Mouse (Mus musculus): ENCODE measurements at regions not wholly inside any gene's neighbourhood (a gene's known extent, or its start where the extent isn't known, plus 50 kb on each side); places are given as distances from the start of the nearest gene placed in this dataset.

DNA sequence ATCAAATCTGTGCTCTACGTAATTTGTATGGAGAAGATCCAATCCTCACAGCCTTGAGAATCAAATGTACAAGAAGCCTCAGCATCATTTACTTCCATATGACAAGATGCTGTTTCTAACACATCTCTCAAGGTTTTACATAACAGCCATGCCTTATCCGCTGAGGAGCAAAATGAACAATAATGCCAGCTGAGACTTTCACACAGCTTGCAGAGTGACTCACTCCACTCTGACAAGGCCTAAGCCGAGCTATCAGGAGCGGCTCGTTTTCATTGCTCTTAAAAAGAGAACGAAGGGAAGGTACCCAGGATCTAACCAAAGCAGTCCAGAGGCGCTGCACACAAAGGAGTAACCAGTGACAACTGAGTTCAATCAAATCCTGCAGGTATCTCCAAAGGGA, 803.5 kb downstream of the Efna5 start:
- DNase-seq (ENCODE audit: low spot score), result no peak

DNA sequence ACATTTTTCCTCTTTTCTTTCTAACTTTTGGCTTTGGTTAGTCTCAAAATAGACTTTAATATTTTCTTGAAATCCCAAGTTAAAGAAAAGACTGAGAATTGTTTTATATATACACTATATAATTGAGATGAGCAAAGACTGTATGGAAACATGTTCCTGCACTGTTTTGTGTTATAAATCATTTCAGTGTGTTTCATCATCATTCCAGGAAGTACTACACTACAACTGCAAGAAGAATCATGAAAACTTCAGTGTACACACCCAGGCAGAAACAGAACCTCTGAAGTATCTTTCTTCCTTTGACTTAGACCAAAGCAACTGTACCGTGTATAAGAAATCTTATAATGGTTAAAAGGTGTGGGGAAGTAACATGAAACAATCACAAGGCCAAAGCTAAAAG, 816.2 kb downstream of the Efna5 start:
- no peak for DNase-seq (ENCODE audit: low spot score)

DNA sequence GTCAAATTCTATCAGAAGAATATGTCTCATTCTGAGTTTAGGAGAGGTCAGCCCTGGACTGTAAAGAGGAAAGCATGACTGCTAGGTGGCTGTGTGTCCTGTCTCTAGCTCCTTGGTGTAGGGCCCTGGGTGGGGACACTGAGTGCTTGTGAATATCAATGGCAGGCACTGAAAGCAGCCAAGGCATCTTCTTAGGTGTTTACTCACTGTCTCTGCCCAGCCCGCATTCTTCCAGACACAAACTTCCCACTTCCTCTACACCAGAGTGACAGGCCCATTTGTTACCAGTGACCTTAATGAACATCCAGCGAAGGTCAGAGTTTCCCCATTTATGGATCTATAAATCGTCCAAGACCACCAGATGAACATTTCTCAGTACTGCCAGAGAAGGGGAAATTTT, 823.1 kb downstream of the Efna5 start:
- DNase-seq (ENCODE audit: low spot score), result no peak

DNA sequence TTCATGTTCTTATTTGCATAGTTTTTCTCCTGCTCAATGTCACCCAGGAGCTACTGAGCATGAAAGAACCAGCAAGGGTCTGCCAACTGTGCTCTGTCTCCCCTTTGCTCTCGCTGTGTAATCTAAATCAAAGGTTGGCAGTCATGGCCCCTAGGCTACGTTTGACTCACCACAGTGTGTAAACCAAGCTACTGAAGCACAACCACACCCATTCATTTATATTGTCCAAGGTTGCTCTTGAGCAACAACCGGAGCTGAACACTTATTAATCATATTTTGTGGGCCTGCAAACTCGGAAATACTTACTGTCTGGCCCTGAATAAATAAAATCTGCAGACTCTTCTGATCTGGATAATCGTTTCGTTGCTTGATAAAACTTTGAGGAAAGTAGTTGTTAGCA, 826.3 kb downstream of the Efna5 start:
- DNase-seq (ENCODE audit: low spot score), result no peak

DNA sequence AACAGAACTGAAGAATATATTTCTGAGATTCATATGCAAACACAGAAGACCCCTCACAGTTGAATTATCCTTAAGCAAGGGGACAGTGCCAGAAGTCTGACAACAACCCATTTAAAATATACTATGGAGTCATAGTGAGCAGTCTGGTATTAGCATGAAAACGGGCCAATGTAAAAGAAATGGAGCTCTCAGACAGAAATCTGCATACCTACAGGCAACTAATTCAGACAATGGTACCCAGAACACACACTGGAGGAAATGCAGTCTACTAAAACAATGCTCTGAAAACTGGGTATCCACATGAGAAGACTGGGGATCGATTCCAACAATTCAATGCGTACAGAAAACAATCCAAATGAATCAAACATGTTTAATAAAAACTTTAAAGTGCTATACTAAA, 832.1 kb downstream of the Efna5 start:
- no peak for DNase-seq (ENCODE audit: low spot score)

DNA sequence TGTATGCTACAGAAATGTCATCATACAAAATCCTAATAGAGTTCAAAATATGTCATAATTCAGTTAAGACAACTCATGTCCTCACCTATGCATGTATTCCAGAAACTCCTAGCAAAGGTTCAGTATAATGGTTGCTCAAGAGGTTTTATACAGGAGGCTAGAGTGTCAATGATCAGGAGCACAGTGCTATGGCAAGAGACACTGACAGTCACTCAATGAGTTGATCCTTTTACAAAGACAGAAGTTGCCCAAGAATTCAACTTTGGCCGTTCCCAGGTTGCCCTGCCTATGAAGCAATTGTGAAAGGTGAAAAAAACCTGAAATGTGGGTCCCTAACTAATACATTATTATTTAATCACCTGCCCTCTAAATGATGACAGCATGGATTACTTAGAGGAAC, 850.5 kb downstream of the Efna5 start:
- DNase-seq (ENCODE audit: low spot score), result no peak
